Mouse (Mus musculus) heart, adult 2 months (tissue): ENCODE measurements around the gene Vdac1.
"Not testable (repeated sequence)": the region's sequence is repeated elsewhere in the genome, so short reads cannot be mapped to it uniquely, and the experiment has no call there.

Experiments used
- CTCF ChIP-seq: fragments of 200-600 bp; IDR thresholded peaks from 2 replicates; pipeline ENCODE4 v1.8.1; 2022; ENCODE audit warnings: antibody characterized with exemption, mild to moderate bottlenecking, moderate library complexity
- EP300 ChIP-seq: fragments of 200-500 bp; IDR thresholded peaks from 2 replicates; pipeline ENCODE4 v1.6.1; 2011; ENCODE audit warnings: low read depth, low read length, control low read depth; ENCODE audit not compliant: insufficient read depth
- POLR2A ChIP-seq: fragments of 200-500 bp; IDR thresholded peaks from 2 replicates; pipeline ENCODE4 v1.6.1; 2011; ENCODE audit warnings: mild to moderate bottlenecking, low read depth, low read length, control low read depth; ENCODE audit not compliant: insufficient read depth

GRCm38 (mm10) chr11:52357091-52357490 lies 3.6 kb upstream of the Vdac1 start:
- TF ChIP-seq CTCF, EP300, POLR2A: not testable (repeated sequence)
